Mouse (Mus musculus) lung, postnatal 0 days (tissue): Measurements from ENCODE around the gene Ccnk.

ENCODE experiments used
- CTCF ChIP-seq: IDR thresholded peaks from 2 replicates; pipeline ENCODE4 v1.5.1; 2016; ENCODE audit warnings: antibody characterized with exemption, mild to moderate bottlenecking
- EP300 ChIP-seq: IDR thresholded peaks from 2 replicates; pipeline ENCODE4 v1.6.1; 2016; ENCODE audit warnings: antibody characterized with exemption, mild to moderate bottlenecking, control low read depth

- TF ChIP-seq EP300: no peak
- no peak for TF ChIP-seq CTCF
These were observed 46.2 kb upstream of the Ccnk start for GRCm38 (mm10) chr12:108133181-108133580.
